Mouse (Mus musculus) kidney, postnatal 36 days (tissue): ENCODE measurements around the gene Spaca5.

Experiments
- DNase-seq, 2 experiments: peaks; one replicate each; pipeline ENCODE4 v3.0.0; 2021 to 2022; ENCODE audit warnings: mixed read lengths in 2 of 2

Gene Spaca5

GRCm38 (mm10) chrX:21068106-21068505, at the start of gene Spaca5:
Gene Spaca5, plus strand, starts transcription at chrX:21068406.
- no peak for DNase-seq

DNA sequence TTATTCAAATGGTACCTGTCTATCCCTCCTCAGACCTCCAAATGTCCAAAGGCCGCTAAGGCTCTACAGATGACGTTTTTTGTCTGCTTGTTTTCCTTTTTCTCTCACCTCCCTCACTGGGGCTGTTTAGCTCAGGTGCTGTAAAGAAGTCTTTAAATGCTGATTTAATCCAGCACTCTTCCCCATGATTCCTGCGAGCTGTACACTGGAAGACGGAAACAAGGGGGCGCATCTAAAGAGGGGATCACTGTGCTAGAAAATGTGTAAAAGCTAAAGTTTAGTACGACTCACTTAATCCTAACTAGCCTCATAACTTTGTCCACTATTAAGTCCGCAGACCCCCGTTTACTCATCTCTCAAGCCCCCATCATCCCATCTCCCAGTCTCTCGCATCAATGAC, 6.7 kb upstream of the Spaca5 start:
- DNase-seq = no peak

DNA sequence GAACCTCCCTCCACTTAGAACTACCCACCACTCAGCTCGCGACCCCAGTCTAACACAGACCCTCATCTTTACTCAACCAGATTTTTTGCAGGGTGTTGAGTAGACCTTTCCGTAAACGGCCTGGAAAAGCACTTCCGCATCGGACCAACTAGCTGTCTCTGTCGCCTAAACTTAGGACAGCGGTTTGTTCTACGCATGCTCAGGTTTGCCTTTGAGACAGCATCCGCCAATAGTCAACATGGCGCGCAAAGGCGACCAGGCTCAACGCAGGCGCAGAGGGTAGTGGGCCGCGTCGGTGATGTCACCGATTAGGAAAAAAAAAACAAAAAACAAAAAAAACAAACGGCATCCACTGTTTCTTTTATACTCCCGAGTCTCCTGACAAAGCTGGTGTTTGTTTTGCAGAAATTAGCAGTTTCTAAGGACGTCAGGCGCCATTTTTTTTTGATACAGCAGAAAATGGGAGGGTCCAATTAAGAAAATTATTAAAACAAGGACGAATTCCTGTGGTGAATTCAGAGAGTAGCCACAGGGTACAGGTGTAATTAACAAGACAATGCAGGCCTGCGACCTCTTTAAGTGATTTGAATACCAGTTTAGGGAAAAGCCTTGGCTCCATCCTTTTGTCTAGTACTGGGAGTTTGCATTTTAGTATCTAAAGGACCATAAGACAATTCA, 6.2 kb upstream of the Spaca5 start, which contains the start of gene Zfp182:
Gene Zfp182, minus strand, starts transcription at position 451 of the 678 bp plus-strand sequence.
- DNase-seq = peak; percentile 86

DNA sequence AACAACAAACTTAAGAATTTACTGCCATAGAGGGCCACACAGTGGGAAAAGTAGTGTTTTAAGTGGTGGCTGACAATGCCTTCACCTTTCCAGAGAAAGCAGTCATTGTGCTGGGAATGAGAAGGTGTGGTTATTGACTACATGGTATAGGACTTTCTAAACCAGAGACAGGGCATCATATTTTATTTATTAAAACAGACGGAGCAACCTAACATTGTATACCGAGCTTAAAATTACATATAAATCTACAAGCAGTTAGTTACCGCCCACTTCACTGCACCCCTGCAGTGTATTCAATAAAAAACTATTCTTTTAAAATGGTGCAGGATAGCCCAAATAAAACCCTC, 5.7 kb upstream of the Spaca5 start:
- no peak for DNase-seq

GRCm38 (mm10) chrX:21088645-21088982, 20.4 kb downstream of the Spaca5 start:
- DNase-seq = no peak

- peak; percentile 61 to 75 for DNase-seq
Observed at GRCm38 (mm10) chrX:21088983-21089866, 21.0 kb downstream of the Spaca5 start, which contains the start of gene Zfp300. Gene Zfp300, minus strand, starts transcription at chrX:21089527.

DNA sequence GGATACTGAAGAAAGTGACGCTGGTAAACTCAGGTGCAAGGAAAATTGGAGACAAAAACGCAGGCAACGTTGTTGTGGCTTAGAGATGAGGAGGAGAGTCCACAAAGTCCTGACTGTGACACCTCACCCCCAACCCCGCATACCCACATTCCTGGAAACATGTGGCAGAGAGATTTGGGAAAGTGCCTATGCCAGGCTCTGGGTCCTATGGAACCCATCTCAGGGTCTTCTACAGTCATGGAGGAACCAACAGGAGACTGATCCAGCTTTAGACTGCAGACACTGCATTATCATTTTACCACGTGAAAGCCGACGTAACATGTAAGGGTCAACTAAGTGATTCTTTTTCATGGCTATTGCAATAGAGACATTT, 21.6 kb downstream of the Spaca5 start:
- DNase-seq = no peak

DNA sequence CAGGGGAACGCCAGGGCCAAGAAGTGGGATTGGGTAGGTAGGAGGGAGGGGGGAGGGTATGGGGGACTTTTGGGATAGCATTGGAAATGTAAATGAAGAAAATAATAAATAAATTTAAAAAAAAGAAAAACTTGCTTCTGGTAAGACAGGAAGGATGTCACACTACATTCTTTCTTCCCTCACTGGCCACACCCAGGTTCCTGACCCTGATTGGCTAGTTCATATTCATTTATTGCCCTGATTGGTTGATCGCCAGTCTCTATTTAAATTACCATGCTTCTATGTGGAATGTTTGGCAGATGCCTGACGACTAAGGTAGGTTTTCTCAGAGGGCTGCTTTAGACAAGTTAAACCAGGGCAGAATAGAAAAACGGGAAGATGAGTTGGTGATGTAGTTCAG, 47.3 kb downstream of the Spaca5 start, which contains the start of gene Ssxa1:
Gene Ssxa1, plus strand, starts transcription at position 301 of the 400 bp plus-strand sequence.
- no peak for DNase-seq
